Mouse (Mus musculus) skeletal muscle tissue, adult 2 months (tissue): ENCODE data around the gene Olfr1107.

Source experiments
- DNase-seq: peaks from one replicate; pipeline ENCODE4 v3.0.0-alpha.2; 2012; ENCODE audit warnings: low read depth, low spot score

The Olfr1107 gene

GRCm38 (mm10) chr2:87075717-87076116 is at the start of gene Olfr1107:
Gene Olfr1107 (minus strand): TSS chr2:87075817.
- DNase-seq = no peak

GRCm38 (mm10) chr2:87114467-87114866 is 38.9 kb upstream of the Olfr1107 start, which contains the start of gene Olfr259:
Gene Olfr259 (minus strand): TSS chr2:87114567.
- no peak for DNase-seq

GRCm38 (mm10) chr2:87095908-87096307 is 20.3 kb upstream of the Olfr1107 start, which contains the start of gene Olfr1109:
Gene Olfr1109 (minus strand): TSS chr2:87096008.
- no peak for DNase-seq

- no peak for DNase-seq
Measured at GRCm38 (mm10) chr2:87052173-87052572, 23.4 kb downstream of the Olfr1107 start, which contains the start of gene Olfr1106. Gene Olfr1106 (minus strand): TSS chr2:87052273.

- no peak for DNase-seq
Measured at GRCm38 (mm10) chr2:87036431-87036830, 39.2 kb downstream of the Olfr1107 start, which contains the start of gene Olfr1105. Gene Olfr1105 (minus strand): TSS chr2:87036531.

DNA sequence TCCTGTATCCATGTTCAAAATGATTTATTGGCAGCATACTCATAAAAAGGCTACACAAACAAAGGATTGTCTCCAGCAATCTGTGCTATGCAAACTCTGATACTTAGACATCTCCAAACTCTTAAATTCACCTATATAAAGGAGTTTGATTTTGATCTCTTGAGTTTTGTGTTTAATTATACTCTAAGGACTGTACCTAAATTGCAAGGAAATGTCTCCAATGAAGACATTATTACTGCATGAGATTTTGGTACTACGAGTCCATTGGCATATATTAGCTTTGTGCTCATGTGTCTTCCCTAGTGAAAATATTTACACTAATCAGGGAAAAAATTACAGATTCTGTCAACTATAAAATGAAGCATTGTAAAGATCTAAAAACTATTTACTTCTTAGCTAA is 48.6 kb downstream of the Olfr1107 start, which contains the start of gene Olfr1104:
Gene Olfr1104, minus strand, starts transcription at position 101 of the 400 bp plus-strand sequence.
- no peak for DNase-seq
